Mouse (Mus musculus): ENCODE results near the gene Ncoa7. TPM values are rescaled to one million over a fixed set of nuclear protein-coding genes. Genes with fewer than 3 reads are reported as not detected.

Gene Ncoa7
- polyA plus RNA-seq, 1 experiment from 2014 or later = 7.4 TPM

GRCm38 (mm10) chr10:30838188-30838587, 35.1 kb upstream of the Ncoa7 start:
- no peaks in the 10 kb centered on the region for H3K9me3 ChIP-seq (ENCODE audit: control insufficient read depth, low read length)
- H3K4me1 ChIP-seq (ENCODE audit: control insufficient read depth, insufficient read depth, low read length) = no peaks in the 10 kb centered on the region
- DNase-seq (ENCODE audit: low spot score) (no peak), ATAC-seq (ENCODE audit: insufficient read depth, low FRiP score, low TSS enrichment) (no peak)
- no peak overlapping the region for H3K9ac ChIP-seq (ENCODE audit: low read length)
- H3K4me3 ChIP-seq (ENCODE audit: low read depth, low read length) = no peak overlapping the region
- WGBS = 9% methylated on average over 1 of the region's 1 CpGs
- H3K27ac ChIP-seq (ENCODE audit: low read depth, low read length) = no peak overlapping the region
- H3K27me3 ChIP-seq (ENCODE audit: control insufficient read depth, insufficient read depth, low read length) = 0 out of 2 replicates have a peak, but pooled peaks cover 2% of the 10 kb centered on the region
- H3K4me2 ChIP-seq (ENCODE audit: low read depth) = no peak overlapping the region
- H3K36me3 ChIP-seq (ENCODE audit: control insufficient read depth, insufficient read depth, low read length) = no peaks in the 10 kb centered on the region

- DNase-seq (ENCODE audit: low spot score) = no peak
- 15% methylated on average over 1 of the region's 1 CpGs for WGBS
Observed at GRCm38 (mm10) chr10:30825049-30825448, 21.9 kb upstream of the Ncoa7 start.

GRCm38 (mm10) chr10:30810967-30811293, 7.8 kb upstream of the Ncoa7 start:
- DNase-seq (ENCODE audit: low spot score) (peak; percentile 81), ATAC-seq (ENCODE audit: insufficient read depth, low FRiP score, low TSS enrichment) (peak; percentile 94)
- no peaks in the 10 kb centered on the region for H3K9me3 ChIP-seq (ENCODE audit: control insufficient read depth, low read length)
- no peak overlapping the region for H3K9ac ChIP-seq (ENCODE audit: low read length)
- 16% methylated on average over 11 of the region's 11 CpGs for WGBS
- no peaks in the 10 kb centered on the region for H3K36me3 ChIP-seq (ENCODE audit: control insufficient read depth, insufficient read depth, low read length)
- H3K4me2 ChIP-seq (ENCODE audit: low read depth) = peak overlapping the region; percentile 36
- H3K4me3 ChIP-seq (ENCODE audit: low read depth, low read length) = peak overlapping the region; percentile 27
- H3K4me1 ChIP-seq (ENCODE audit: control insufficient read depth, insufficient read depth, low read length) = no peaks in the 10 kb centered on the region
- H3K27ac ChIP-seq (ENCODE audit: low read depth, low read length) = no peak overlapping the region
- no peaks in the 10 kb centered on the region for H3K27me3 ChIP-seq (ENCODE audit: control insufficient read depth, insufficient read depth, low read length)

More at GRCm38 (mm10) chr10:30825049-30825448, 21.9 kb upstream of the Ncoa7 start:
- Histone ChIP-seq H3K4me1 (ENCODE audit: control insufficient read depth, insufficient read depth, low read length) (no peaks in the 10 kb centered on the region), H3K27me3 (ENCODE audit: control insufficient read depth, insufficient read depth, low read length) (no peaks in the 10 kb centered on the region), H3K9me3 (ENCODE audit: control insufficient read depth, low read length) (no peaks in the 10 kb centered on the region), H3K4me3 (ENCODE audit: low read depth, low read length) (no peak overlapping the region), H3K9ac (ENCODE audit: low read length) (no peak overlapping the region), H3K27ac (ENCODE audit: low read depth, low read length) (no peak overlapping the region), H3K4me2 (ENCODE audit: low read depth) (no peak overlapping the region), H3K36me3 (ENCODE audit: control insufficient read depth, insufficient read depth, low read length) (no peaks in the 10 kb centered on the region)
- no peak; the same call in 1 of the 2 replicates for ATAC-seq (ENCODE audit: insufficient read depth, low FRiP score, low TSS enrichment)

GRCm38 (mm10) chr10:30810247-30810966, 7.3 kb upstream of the Ncoa7 start:
- Histone ChIP-seq H3K36me3 (ENCODE audit: control insufficient read depth, insufficient read depth, low read length) (no peaks in the 10 kb centered on the region), H3K9ac (ENCODE audit: low read length) (no peak overlapping the region), H3K4me1 (ENCODE audit: control insufficient read depth, insufficient read depth, low read length) (no peaks in the 10 kb centered on the region), H3K27ac (ENCODE audit: low read depth, low read length) (no peak overlapping the region), H3K4me3 (ENCODE audit: low read depth, low read length) (peak overlapping the region; percentile 27), H3K27me3 (ENCODE audit: control insufficient read depth, insufficient read depth, low read length) (no peaks in the 10 kb centered on the region), H3K9me3 (ENCODE audit: control insufficient read depth, low read length) (no peaks in the 10 kb centered on the region), H3K4me2 (ENCODE audit: low read depth) (peak overlapping the region; percentile 36)
- ATAC-seq (ENCODE audit: insufficient read depth, low FRiP score, low TSS enrichment) = peak; percentile 40
- DNase-seq (ENCODE audit: low spot score) = no peak
- 45% methylated on average over 9 of the region's 9 CpGs for WGBS

- DNase-seq (ENCODE audit: low spot score) (no peak), ATAC-seq (ENCODE audit: insufficient read depth, low FRiP score, low TSS enrichment) (peak; percentile 24)
Observed at GRCm38 (mm10) chr10:30803587-30804253, 594 bp upstream of the Ncoa7 start.

GRCm38 (mm10) chr10:30802033-30802432, 1.1 kb downstream of the Ncoa7 start:
- Histone ChIP-seq H3K4me2 (ENCODE audit: low read depth) (peak overlapping the region; percentile 43), H3K9ac (ENCODE audit: low read length) (peak overlapping the region; percentile 86; the same call in 1 of the 2 replicates), H3K36me3 (ENCODE audit: control insufficient read depth, insufficient read depth, low read length) (no peaks in the 10 kb centered on the region), H3K27me3 (ENCODE audit: control insufficient read depth, insufficient read depth, low read length) (no peaks in the 10 kb centered on the region), H3K4me3 (ENCODE audit: low read depth, low read length) (peak overlapping the region; percentile 58), H3K27ac (ENCODE audit: low read depth, low read length) (peak overlapping the region; percentile 89; the same call in 1 of the 2 replicates), H3K9me3 (ENCODE audit: control insufficient read depth, low read length) (no peaks in the 10 kb centered on the region), H3K4me1 (ENCODE audit: control insufficient read depth, insufficient read depth, low read length) (no peaks in the 10 kb centered on the region; the same call in 1 of the 2 replicates)
- DNase-seq (ENCODE audit: low spot score) (peak; percentile 44), ATAC-seq (ENCODE audit: insufficient read depth, low FRiP score, low TSS enrichment) (no peak)
- WGBS = 10% methylated on average over 8 of the region's 8 CpGs

More at GRCm38 (mm10) chr10:30803587-30804253, 594 bp upstream of the Ncoa7 start:
- WGBS = 38% methylated on average over 7 of the region's 7 CpGs
- peak overlapping the region; percentile 86 for H3K9ac ChIP-seq (ENCODE audit: low read length)
- H3K27ac ChIP-seq (ENCODE audit: low read depth, low read length) = peak overlapping the region; percentile 89
- H3K36me3 ChIP-seq (ENCODE audit: control insufficient read depth, insufficient read depth, low read length) = no peaks in the 10 kb centered on the region
- peak overlapping the region; percentile 43 for H3K4me2 ChIP-seq (ENCODE audit: low read depth)
- H3K9me3 ChIP-seq (ENCODE audit: control insufficient read depth, low read length) = no peaks in the 10 kb centered on the region
- H3K4me3 ChIP-seq (ENCODE audit: low read depth, low read length) = peak overlapping the region; percentile 58
- H3K4me1 ChIP-seq (ENCODE audit: control insufficient read depth, insufficient read depth, low read length) = no peaks in the 10 kb centered on the region; the same call in 1 of the 2 replicates
- no peaks in the 10 kb centered on the region for H3K27me3 ChIP-seq (ENCODE audit: control insufficient read depth, insufficient read depth, low read length)

- H3K27ac ChIP-seq (ENCODE audit: low read depth, low read length) = no peak overlapping the region
- 85% methylated on average over 2 of the region's 2 CpGs for WGBS
- H3K36me3 ChIP-seq (ENCODE audit: control insufficient read depth, insufficient read depth, low read length) = no peaks in the 10 kb centered on the region
- H3K4me3 ChIP-seq (ENCODE audit: low read depth, low read length) = no peak overlapping the region
- ATAC-seq (ENCODE audit: insufficient read depth, low FRiP score, low TSS enrichment) (no peak), DNase-seq (ENCODE audit: low spot score) (no peak)
- H3K9me3 ChIP-seq (ENCODE audit: control insufficient read depth, low read length) = no peaks in the 10 kb centered on the region
- H3K4me1 ChIP-seq (ENCODE audit: control insufficient read depth, insufficient read depth, low read length) = no peaks in the 10 kb centered on the region; the same call in 1 of the 2 replicates
- H3K27me3 ChIP-seq (ENCODE audit: control insufficient read depth, insufficient read depth, low read length) = no peaks in the 10 kb centered on the region
- H3K9ac ChIP-seq (ENCODE audit: low read length) = no peak overlapping the region
- no peak overlapping the region for H3K4me2 ChIP-seq (ENCODE audit: low read depth)
Observed at GRCm38 (mm10) chr10:30799713-30800450, 3.2 kb downstream of the Ncoa7 start.

GRCm38 (mm10) chr10:30796469-30797261, 6.5 kb downstream of the Ncoa7 start:
- no peak for DNase-seq (ENCODE audit: low spot score)
- 86% methylated on average over 5 of the region's 5 CpGs for WGBS
- no peaks in the 10 kb centered on the region for H3K4me1 ChIP-seq (ENCODE audit: control insufficient read depth, insufficient read depth, low read length)
- H3K9me3 ChIP-seq (ENCODE audit: control insufficient read depth, low read length) = no peaks in the 10 kb centered on the region
- H3K27me3 ChIP-seq (ENCODE audit: control insufficient read depth, insufficient read depth, low read length) = no peaks in the 10 kb centered on the region
- no peak overlapping the region for H3K4me3 ChIP-seq (ENCODE audit: low read depth, low read length)
- no peak overlapping the region for H3K4me2 ChIP-seq (ENCODE audit: low read depth)
- no peak overlapping the region for H3K27ac ChIP-seq (ENCODE audit: low read depth, low read length)
- no peaks in the 10 kb centered on the region for H3K36me3 ChIP-seq (ENCODE audit: control insufficient read depth, insufficient read depth, low read length)
- no peak for ATAC-seq (ENCODE audit: insufficient read depth, low FRiP score, low TSS enrichment)
- H3K9ac ChIP-seq (ENCODE audit: low read length) = no peak overlapping the region
